Mouse (Mus musculus): ENCODE results near the gene Btbd9.

- TF ChIP-seq POLR2A (IDR thresholded peaks at IDR 0.05; ENCODE audit: insufficient read length, low read depth) (no peak), POLR2AphosphoS2 (IDR thresholded peaks at IDR 0.05; ENCODE audit: insufficient read length, low read depth) (no peak), E2F4 (IDR thresholded peaks at IDR 0.05; ENCODE audit: insufficient read depth) (no peak)
Measured at GRCm38 (mm10) chr17:30616203-30616602, 39.9 kb upstream of the Btbd9 start.
